Mouse (Mus musculus) gastrocnemius, postnatal 10 days (tissue): ENCODE data around the gene Rnf135. TPM values are rescaled to one million over a fixed set of nuclear protein-coding genes. Genes with fewer than 3 reads are reported as not detected.
A peak's percentile ranks its signal among the peaks of the same experiment; 100 is the strongest.
"Not testable (repeated sequence)": the region's sequence is repeated elsewhere in the genome, so short reads cannot be mapped to it uniquely, and the experiment has no call there.

ENCODE experiments used
- DNase-seq: peaks from one replicate; pipeline ENCODE4 v3.0.0; 2021; ENCODE audit warnings: mixed read lengths
- total RNA-seq, 2 experiments: library from RNA; stranded (reverse); gene quantifications; 2 replicates each; pipeline ENCODE4 v1.2.3; 2021

Gene Rnf135
- total RNA-seq, 2 experiments from 2014 or later: 4.0 to 6.6 TPM

DNA sequence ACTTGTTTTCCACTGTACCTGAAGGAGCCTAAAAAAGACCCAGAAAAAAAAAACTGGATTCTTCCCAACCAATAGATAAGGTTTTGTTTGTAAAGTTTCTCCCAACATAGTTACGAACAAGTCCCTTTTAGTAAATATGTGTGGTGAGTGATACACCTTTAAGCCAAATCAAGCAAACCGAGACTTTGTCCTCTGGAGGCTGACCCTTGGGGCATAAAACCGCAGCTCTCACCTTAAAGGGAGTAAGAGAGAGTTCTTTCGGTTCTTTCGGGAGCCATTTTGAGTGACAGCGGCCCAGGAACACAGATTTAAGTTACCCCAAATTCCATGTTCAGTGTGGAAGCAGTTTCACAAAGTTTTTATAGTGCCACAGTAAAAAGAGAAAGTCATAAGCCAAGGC is 18.6 kb downstream of the Rnf135 start:
- DNase-seq: no peak

GRCm38 (mm10) chr11:80204037-80204436 is 20.4 kb downstream of the Rnf135 start:
- no peak for DNase-seq

GRCm38 (mm10) chr11:80204941-80205340 is 21.3 kb downstream of the Rnf135 start:
- DNase-seq: no peak

DNA sequence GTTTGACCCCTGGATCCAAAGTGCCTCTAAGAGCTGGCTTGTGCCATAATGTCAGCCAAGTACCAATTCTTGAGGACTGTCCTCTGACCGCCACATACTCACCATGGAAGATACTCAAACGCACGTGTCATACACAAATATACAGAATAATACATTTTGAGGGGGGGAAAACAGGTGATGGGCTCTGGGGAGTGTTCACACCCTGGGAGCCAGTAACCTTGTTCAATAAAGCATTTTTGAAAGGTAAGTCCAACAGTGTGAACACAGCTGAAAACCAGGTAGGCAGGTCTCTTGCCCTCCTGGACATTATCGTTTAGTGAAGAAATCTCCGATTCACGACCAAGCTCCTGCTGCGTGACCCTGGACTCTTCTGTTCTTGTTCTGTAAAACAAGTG is 24.8 kb downstream of the Rnf135 start:
- no peak for DNase-seq

DNA sequence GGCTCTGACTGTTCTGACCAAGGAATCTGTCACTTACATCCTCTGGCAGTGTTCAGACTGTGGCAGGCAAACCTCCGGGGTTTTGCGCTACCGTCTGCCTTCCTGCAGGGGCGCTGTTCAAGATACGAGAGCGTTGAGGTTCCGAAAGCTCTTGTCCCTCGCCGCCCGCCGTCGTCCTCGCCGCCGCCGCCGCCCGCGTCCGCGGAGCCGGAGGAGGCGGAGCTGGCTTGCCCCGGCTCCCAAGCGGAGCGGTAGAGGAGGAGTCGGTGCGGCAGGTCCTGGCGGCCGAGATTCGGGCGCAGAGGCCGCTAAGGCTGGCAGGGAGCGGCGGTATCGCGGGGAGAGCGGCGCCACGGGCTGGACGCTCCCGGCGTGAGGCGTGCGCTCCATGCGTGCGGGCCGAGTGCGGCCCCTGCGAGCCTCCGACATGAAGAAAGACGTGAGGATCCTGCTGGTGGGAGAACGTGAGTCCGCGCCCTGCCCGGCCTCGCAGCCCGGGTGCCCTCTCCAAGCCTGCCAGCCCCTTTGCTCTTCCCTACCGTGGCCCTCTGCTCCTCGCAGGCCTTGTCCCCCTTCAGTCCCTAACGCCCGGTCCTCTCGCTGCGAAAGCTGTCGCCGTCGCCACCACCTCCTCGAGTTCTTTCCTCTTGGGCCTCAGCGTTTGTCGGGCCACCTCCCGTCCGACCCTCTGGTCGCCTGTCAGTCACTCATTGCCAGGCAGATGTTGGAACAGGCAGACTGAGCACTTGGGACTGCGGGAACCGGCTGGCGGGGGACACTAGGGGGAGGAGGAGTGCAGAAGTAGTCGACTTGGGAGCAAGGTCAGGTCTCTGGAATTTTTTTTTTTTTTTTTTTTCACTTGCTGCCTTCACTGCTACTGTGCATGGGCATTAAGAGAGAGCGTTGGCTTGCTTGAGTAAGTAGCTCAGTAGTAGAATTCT is 25.5 kb downstream of the Rnf135 start, which contains the start of gene Rhot1:
Gene Rhot1 (plus strand): TSS at position 160 of the 941 bp plus-strand sequence.
- peak; percentile 97 for DNase-seq

DNA sequence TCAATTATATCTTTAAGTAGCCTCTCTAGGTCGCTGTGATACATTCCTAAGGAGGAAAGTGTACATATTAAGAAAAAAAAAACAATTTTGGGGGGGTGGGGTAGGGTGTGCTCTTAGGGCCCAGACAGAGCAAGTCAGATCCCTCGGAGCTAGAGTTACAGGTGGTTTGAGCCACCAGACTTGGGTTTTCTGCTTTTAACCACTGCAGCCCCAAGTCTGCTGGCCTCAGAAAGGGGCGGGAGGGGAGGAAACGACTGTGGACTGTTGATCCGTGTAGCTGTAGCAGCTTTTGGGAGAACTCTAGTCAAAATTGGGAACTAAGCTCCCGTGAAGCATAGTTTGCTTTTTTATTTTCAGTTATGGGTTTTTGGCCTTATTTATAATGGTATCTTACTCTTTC is 26.7 kb downstream of the Rnf135 start:
- DNase-seq: no peak

GRCm38 (mm10) chr11:80212282-80212681 is 28.6 kb downstream of the Rnf135 start:
- no peak for DNase-seq

GRCm38 (mm10) chr11:80215291-80215690 is 31.6 kb downstream of the Rnf135 start:
- no peak for DNase-seq

DNA sequence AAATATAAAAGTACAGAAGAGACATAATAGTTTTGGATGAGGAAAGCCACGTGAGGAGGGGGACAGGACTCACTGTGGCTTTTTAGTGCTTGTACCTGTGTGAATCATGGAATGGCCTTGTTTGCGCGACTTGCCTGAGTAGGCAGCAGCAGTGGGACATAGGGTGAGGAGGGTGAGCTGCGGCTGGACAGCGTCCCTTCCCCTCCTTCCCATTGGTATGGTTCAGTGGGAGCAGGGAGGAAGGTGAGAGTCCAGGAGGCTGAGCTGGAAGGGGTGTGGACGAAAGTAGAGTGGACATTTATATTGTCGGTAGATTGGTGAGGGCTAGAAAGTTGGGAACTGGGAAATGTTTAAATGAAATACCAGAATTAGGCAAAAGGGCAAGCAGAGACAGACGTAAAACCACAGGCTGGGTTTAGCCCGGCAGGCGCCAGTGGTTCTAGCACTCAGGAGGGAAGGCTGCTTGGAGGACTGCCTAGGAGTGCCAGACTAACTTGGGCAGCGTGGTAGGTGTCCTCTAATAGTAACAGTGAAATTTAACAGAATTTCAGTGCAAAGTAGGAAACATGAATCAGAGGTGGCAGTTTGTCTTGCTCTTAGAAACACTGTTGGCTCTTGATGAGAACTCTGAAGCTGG is 35.1 kb downstream of the Rnf135 start:
- DNase-seq: no peak

DNA sequence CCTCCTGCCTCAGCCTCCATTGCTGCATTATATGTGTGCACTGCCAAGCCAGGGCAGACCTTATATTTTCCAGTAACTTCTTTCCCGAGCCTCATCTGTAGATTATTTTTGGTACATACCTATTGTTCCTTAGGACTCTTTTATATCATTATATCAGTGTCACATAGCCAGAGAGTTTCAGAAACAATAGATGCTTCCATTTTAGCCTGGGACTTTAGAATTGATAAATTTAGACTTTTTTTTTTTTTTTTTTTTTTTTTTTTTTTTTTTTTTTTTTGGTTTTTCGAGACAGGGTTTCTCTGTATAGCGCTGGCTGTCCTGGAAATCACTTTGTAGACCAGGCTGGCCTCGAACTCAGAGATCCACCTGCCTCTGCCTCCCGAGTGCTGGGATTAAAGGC is 46.4 kb downstream of the Rnf135 start:
- DNase-seq: not testable (repeated sequence)

DNA sequence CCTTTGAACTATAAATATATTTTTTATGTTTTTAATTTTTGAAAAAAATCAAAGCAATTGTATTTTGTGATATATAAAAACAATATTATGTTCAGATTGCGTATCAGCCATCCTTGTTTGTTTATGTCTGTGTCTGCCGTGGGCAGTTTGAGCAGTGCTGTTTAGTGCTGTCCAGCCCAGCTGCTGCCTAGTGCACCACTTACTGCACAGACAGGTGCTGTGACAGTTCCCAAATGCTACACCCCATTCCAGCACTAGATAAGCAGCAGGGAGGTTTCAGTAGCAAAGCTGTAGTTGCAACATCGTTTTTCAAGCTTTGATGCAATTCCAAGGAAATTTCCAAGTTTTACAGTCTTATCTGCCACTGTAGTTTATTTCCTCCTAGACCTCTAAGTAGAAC is 53.6 kb downstream of the Rnf135 start:
- DNase-seq: no peak

- DNase-seq: no peak
These were observed 54.7 kb downstream of the Rnf135 start for GRCm38 (mm10) chr11:80238306-80238705.

- no peak for DNase-seq
These were observed 63.4 kb downstream of the Rnf135 start for GRCm38 (mm10) chr11:80247026-80247425.

GRCm38 (mm10) chr11:80248531-80248930 is 64.9 kb downstream of the Rnf135 start:
- no peak for DNase-seq

Other genes with a start within 250 kb of the Rnf135 start
- 10 to 100 TPM; 29.4 to 36.0 TPM for gene Utp6, start 221.5 kb upstream of the Rnf135 start, total RNA-seq
- 10 to 100 TPM; 24.5 to 28.8 TPM for gene Suz12, start 190.7 kb upstream of the Rnf135 start, total RNA-seq
- 10 to 100 TPM; 11.6 to 14.9 TPM for gene Crlf3, start 102.9 kb upstream of the Rnf135 start, total RNA-seq
- gene Atad5, start 94.5 kb upstream of the Rnf135 start, total RNA-seq: 1 to 10 TPM; 3.6 to 3.8 TPM
- gene Tefm, start 41.7 kb upstream of the Rnf135 start, total RNA-seq: 10 to 100 TPM; 21.0 to 22.2 TPM
- gene Adap2, start 29.7 kb upstream of the Rnf135 start, total RNA-seq: 1 to 10 TPM; 6.9 to 9.3 TPM
- 10 to 100 TPM; 45.4 to 50.6 TPM for gene Rhot1, start 25.2 kb downstream of the Rnf135 start, total RNA-seq
- 10 to 100 TPM; 11.3 to 14.0 TPM for gene Rhbdl3, start 117.1 kb downstream of the Rnf135 start, total RNA-seq
- gene 5730455P16Rik, start 194.2 kb downstream of the Rnf135 start, total RNA-seq: 10 to 100 TPM; 25.5 to 25.9 TPM
- gene Zfp207, start 199.4 kb downstream of the Rnf135 start, total RNA-seq: 10 to 100 TPM; 68.8 to 91.9 TPM
- gene Psmd11, start 244.8 kb downstream of the Rnf135 start, total RNA-seq: 100 to 1,000 TPM; 121 to 126 TPM